Mouse (Mus musculus) ovary, postnatal 36 days (tissue): Measurements from ENCODE around the gene Btla.

ENCODE experiments used
- DNase-seq: peaks from one replicate; pipeline ENCODE4 v3.0.0; 2022; ENCODE audit warnings: low spot score, mixed read lengths

Gene Btla

GRCm38 (mm10) chr16:45259663-45260062 is 35.5 kb downstream of the Btla start:
- no peak for DNase-seq

DNA sequence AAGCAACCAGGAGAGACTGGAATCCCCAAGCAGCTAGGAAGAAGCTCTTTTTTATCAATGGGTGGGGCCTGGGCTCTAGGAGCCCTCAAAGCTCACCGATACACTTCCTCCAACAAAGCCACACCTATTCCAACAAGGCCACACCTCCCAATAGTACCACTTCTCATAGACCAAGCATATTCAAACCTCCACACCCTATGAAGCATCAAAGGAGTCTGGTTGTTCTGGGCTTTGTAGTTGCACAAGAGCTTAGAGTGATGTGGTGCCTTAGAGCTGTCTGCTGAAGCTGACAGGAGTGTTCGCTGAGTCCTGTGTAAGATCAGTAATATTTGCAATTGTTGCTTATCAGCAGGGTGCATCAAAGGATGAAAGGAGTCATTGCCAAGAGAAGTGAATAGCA is 37.2 kb downstream of the Btla start:
- no peak for DNase-seq

DNA sequence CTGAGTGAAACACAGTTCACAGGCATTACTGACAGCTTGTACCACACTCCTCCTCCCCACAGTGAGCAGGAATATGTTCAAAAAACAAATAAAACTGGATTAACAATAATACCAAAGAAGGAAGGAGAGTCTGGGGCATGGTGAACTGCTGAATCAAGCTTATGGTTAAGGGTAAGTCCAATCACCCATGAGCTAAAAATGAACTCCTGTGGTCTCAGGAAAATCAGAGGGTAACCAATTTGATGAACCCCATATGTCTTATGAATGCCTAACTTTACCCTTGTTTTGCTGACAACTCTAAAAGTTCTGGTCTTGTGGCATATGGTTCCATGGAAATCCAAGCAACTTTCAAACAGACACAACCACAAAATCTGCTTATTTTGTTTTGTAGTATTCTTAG is 37.9 kb downstream of the Btla start:
- no peak for DNase-seq

DNA sequence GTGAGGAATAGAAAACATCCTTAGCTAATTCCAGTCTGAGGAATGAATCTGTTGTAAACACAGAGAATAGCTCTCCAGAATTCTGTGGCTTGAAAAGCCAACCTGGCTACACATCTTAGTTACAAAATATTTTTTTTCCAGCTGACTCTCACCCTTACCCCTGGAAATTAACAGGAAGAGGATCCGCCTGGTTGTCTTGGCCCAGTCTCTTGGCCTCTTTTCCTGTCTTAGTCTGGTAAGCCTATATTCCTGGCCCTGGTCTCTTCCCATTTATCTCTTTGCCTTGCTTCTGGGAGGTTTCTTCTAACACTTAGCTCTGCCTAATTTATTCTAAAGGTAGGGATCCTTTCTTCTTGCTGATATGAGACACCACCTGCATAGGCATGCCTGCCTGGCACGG is 45.8 kb downstream of the Btla start:
- no peak for DNase-seq

- no peak for DNase-seq
Observed at GRCm38 (mm10) chr16:45283093-45283492, 59.0 kb downstream of the Btla start.

DNA sequence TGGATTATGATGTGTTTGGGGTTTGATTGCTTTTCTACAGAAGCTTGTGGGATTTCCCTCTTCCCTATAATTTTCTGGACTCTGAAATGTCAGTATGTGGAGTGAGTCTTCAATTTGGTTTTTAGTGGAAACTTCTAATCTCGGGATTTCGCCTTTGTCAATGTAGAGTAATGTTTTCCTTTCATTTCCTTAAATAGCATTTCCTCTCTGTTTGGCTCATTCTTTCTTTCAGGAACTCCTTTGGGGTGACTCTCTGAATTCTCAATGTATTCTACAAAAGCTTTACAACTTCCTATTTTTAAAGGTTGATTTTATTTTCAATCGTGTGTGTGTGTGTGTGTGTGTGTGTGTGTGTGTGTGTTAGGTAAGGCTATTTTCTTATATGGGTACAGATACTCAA is 73.7 kb downstream of the Btla start:
- no peak for DNase-seq
